ENCODE assay signal across 8 mouse cellular contexts in the genomic region with DNA sequence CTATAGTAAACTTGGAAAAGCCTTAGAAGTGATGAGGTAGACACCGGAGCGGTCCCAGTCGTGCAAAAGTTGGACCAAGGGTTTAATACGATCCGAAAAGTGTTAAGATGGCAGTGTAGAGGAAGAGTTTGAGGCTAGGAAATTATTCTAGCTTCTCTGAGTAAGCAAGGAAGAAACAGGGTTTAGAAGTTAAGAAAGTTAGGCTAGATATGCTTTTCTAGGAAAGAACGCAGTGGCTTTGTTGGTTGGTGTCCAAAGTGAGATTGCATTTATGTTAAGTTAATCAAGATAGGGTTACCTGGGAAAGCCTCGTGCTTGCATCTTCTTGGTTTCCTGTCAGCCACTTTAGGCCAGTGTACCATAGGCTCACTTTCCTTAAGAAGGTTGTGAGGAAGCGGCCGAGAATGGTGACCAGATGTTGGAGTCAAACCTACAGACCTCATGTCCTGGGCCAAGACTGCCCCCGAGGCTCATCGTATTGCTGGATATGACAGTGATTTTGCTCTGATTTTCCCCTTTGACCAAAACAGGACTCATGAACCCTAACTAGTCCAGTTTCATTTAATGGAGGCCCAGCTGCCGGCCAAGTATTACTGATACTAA. TPM values are rescaled to one million over a fixed set of nuclear protein-coding genes. Genes with fewer than 3 reads are reported as not detected.
A peak's percentile ranks its signal among the peaks of the same experiment; 100 is the strongest.
DNase-seq lines count a peak whose midpoint lies in the region; ATAC-seq and TF ChIP-seq lines count a peak whose summit lies in the region.

No protein-coding gene starts in this region.

- no peaks in the 10 kb centered on the region; the same call in 1 of the 2 replicates for H3K36me3 ChIP-seq in heart, adult 2 months (ENCODE audit: control insufficient read depth, insufficient read depth, low read length)
- peaks cover 36% of the 10 kb centered on the region for H3K36me3 ChIP-seq in forebrain, embryonic 13.5 days (ENCODE audit: poor library complexity, severe bottlenecking)
- peaks cover 30% of the 10 kb centered on the region for H3K36me3 ChIP-seq in liver, embryonic 14.5 days (replicated peaks; ENCODE audit: control insufficient read depth, insufficient read depth, low read depth)

- TF ChIP-seq CTCF in heart, adult 2 months (IDR thresholded peaks at IDR 0.05) = no peak
- TF ChIP-seq CTCF in liver, embryonic 14.5 days (IDR thresholded peaks at IDR 0.05; ENCODE audit: low read depth) = no peak

- DNase-seq in heart, adult 2 months = no peak
- no peak for DNase-seq in heart, postnatal 25 days (ENCODE audit: low spot score)
- DNase-seq in CD4-positive helper T cell, adult 2 months (ENCODE audit: low read depth, low spot score) = peak; percentile 39
- DNase-seq in liver, embryonic 14.5 days (ENCODE audit: low read depth in 3 of 3, low spot score in 3 of 3) = no peak
- no peak for DNase-seq in layer of hippocampus, postnatal 14 days (ENCODE audit: low spot score in 2 of 2)
- no peak for DNase-seq in right cerebral cortex, postnatal 4 days

- no peaks in the 10 kb centered on the region for H3K27me3 ChIP-seq in heart, adult 2 months (ENCODE audit: control insufficient read depth, insufficient read depth, low read length)
- no peaks in the 10 kb centered on the region for H3K27me3 ChIP-seq in forebrain, embryonic 13.5 days
- H3K27me3 ChIP-seq in liver, embryonic 14.5 days (ENCODE audit: control insufficient read depth, insufficient read depth, low read length) = no peaks in the 10 kb centered on the region

- intact Hi-C loops in heart, adult 2 months (cut with DNase I) = loop anchor here (2.0 to 10.0 kb wide), 2 partner anchors 49 to 221 kb away; a partner anchor contains a TSS
- intact Hi-C loops in heart, postnatal 25 days (cut with DNase I) = loop anchor here (5.0 kb wide), 1 partner anchor 73 kb away; a partner anchor contains a TSS

- H3K27ac ChIP-seq in heart, adult 2 months = peak overlapping the region; percentile 93
- H3K27ac ChIP-seq in forebrain, embryonic 13.5 days = peak overlapping the region; percentile 93
- peak overlapping the region; percentile 57 for H3K27ac ChIP-seq in liver, embryonic 14.5 days

- no peaks in the 10 kb centered on the region for H3K9me3 ChIP-seq in forebrain, embryonic 13.5 days (replicated peaks)
- H3K9me3 ChIP-seq in liver, embryonic 14.5 days (ENCODE audit: control insufficient read depth, low read length) = no peaks in the 10 kb centered on the region

- ATAC-seq in forebrain, embryonic 13.5 days = no peak
- ATAC-seq in liver, embryonic 14.5 days (ENCODE audit: insufficient read depth) = no peak
- no peak for ATAC-seq in erythroid progenitor cell, adult 5-6 weeks (replicated peaks; ENCODE audit: low FRiP score, poor library complexity, severe bottlenecking)

- 13% methylated on average over 12 of the region's 12 CpGs for WGBS in heart, adult 2 months
- 26% methylated on average over 12 of the region's 12 CpGs for WGBS in forebrain, embryonic 13.5 days
- 13% methylated on average over 12 of the region's 12 CpGs for WGBS in liver, embryonic 14.5 days (ENCODE audit: insufficient replicate concordance)

- H3K4me1 ChIP-seq in heart, adult 2 months (ENCODE audit: control insufficient read depth, insufficient read depth, low read length) = peaks cover 2% of the 10 kb centered on the region
- peaks cover 28% of the 10 kb centered on the region for H3K4me1 ChIP-seq in forebrain, embryonic 13.5 days
- peaks cover 14 to 22% of the 10 kb centered on the region in 2 experiments for H3K4me1 ChIP-seq in liver, embryonic 14.5 days (replicated peaks; ENCODE audit: control insufficient read depth in 2 of 2, insufficient read depth in 2 of 2, low read length in 1 of 2)

- peak overlapping the region; percentile 66 for H3K4me2 ChIP-seq in forebrain, embryonic 13.5 days
- H3K4me2 ChIP-seq in liver, embryonic 14.5 days (ENCODE audit: low read depth) = peak overlapping the region; percentile 93

- H3K9ac ChIP-seq in heart, adult 2 months (ENCODE audit: low read depth, low read length) = peak overlapping the region; percentile 90
- peak overlapping the region; percentile 88 for H3K9ac ChIP-seq in forebrain, embryonic 13.5 days
- H3K9ac ChIP-seq in liver, embryonic 14.5 days (replicated peaks) = peak overlapping the region; percentile 77

- H3K79me2 ChIP-seq in heart, adult 2 months (replicated peaks; ENCODE audit: control insufficient read depth, insufficient read depth, low read length) = no peaks in the 10 kb centered on the region; the same call in 1 of the 2 replicates

- no peak for TF ChIP-seq POLR2A in heart, adult 2 months (IDR thresholded peaks at IDR 0.05; ENCODE audit: insufficient read depth, low read depth, low read length)

- H3K4me3 ChIP-seq in heart, adult 2 months = peak overlapping the region; percentile 68
- H3K4me3 ChIP-seq in forebrain, embryonic 13.5 days = peak overlapping the region; percentile 88
- peak overlapping the region; percentile 80 to 97 for H3K4me3 ChIP-seq in liver, embryonic 14.5 days (ENCODE audit: insufficient read depth in 1 of 2, low read depth in 2 of 2, low read length in 2 of 2)

- no peak for TF ChIP-seq EP300 in heart, adult 2 months (IDR thresholded peaks at IDR 0.05; ENCODE audit: insufficient read depth, low read depth, low read length)
- TF ChIP-seq EP300 in liver, embryonic 14.5 days (IDR thresholded peaks at IDR 0.05; ENCODE audit: low read depth) = no peak

RNA-seq across cellular contexts. Expression of a gene that starts 0.8 kb away (rescaled TPM):
- 10 to 100 TPM; 15.4 to 18.9 TPM for total RNA-seq in heart, adult 2 months (2021)
- 26.5 and 40.4 TPM in 2 replicates for polyA plus RNA-seq in heart, adult 2 months (2012; rRNA removed)
- 10 to 100 TPM; 18.1 to 18.7 TPM for total RNA-seq in heart, postnatal 25 days (2021)
- 25.0 and 26.2 TPM in 2 replicates for polyA plus RNA-seq in forebrain, embryonic 13.5 days (2015; fragmentation: Nextera tagmentation; extraction: Ambion mirVana)
- polyA plus RNA-seq in liver, embryonic 14.5 days (2012; rRNA removed) = 26.1 and 28.8 TPM in 2 replicates
- 6.7 and 7.2 TPM in 2 replicates for polyA plus RNA-seq in liver, embryonic 14.5 days (2014; fragmentation: Nextera tagmentation; extraction: Ambion mirVana)
- 10 to 100 TPM; 46.2 to 47.0 TPM for total RNA-seq in layer of hippocampus, postnatal 14 days (2021)
- total RNA-seq in erythroid progenitor cell, adult 5-6 weeks (2015; ENCODE audit: low replicate concordance) = 42.5 and 52.8 TPM in 2 replicates
- 41.1 and 50.4 TPM in 2 replicates for total RNA-seq in erythroid progenitor cell, adult 5-6 weeks (2017; ENCODE audit: low replicate concordance)

RNA-seq across cellular contexts. Expression of a gene that starts 5.4 kb away (rescaled TPM):
- under 1 TPM in 1 of 2 experiments, not detected in 1; 0.25 TPM for total RNA-seq in heart, adult 2 months (2021)
- polyA plus RNA-seq in heart, adult 2 months (2012; rRNA removed) = 0.26 and 0.29 TPM in 2 replicates
- total RNA-seq in heart, postnatal 25 days (2021) = under 1 TPM; 0.16 to 0.61 TPM
- polyA plus RNA-seq in forebrain, embryonic 13.5 days (2015; fragmentation: Nextera tagmentation; extraction: Ambion mirVana) = 19.0 and 19.6 TPM in 2 replicates
- polyA plus RNA-seq in liver, embryonic 14.5 days (2012; rRNA removed) = 0.23 and 0.31 TPM in 2 replicates
- polyA plus RNA-seq in liver, embryonic 14.5 days (2014; fragmentation: Nextera tagmentation; extraction: Ambion mirVana) = 0.55 and 0.56 TPM in 2 replicates
- total RNA-seq in layer of hippocampus, postnatal 14 days (2021) = 10 to 100 TPM; 13.0 to 24.5 TPM
- total RNA-seq in erythroid progenitor cell, adult 5-6 weeks (2015; ENCODE audit: low replicate concordance) = not detected in 2 replicates
- 3.3 TPM in 1 of 2 replicates, not detected in the other for total RNA-seq in erythroid progenitor cell, adult 5-6 weeks (2017; ENCODE audit: low replicate concordance)

RNA-seq across cellular contexts. Expression of a gene that starts 11.9 kb away (rescaled TPM):
- 10 to 100 TPM; 44.5 to 54.7 TPM for total RNA-seq in heart, adult 2 months (2021)
- polyA plus RNA-seq in heart, adult 2 months (2012; rRNA removed) = 96.7 and 108 TPM in 2 replicates
- 10 to 100 TPM; 48.9 to 50.2 TPM for total RNA-seq in heart, postnatal 25 days (2021)
- 102 and 109 TPM in 2 replicates for polyA plus RNA-seq in forebrain, embryonic 13.5 days (2015; fragmentation: Nextera tagmentation; extraction: Ambion mirVana)
- polyA plus RNA-seq in liver, embryonic 14.5 days (2012; rRNA removed) = 35.3 and 46.3 TPM in 2 replicates
- polyA plus RNA-seq in liver, embryonic 14.5 days (2014; fragmentation: Nextera tagmentation; extraction: Ambion mirVana) = 41.0 and 44.2 TPM in 2 replicates
- 10 to 100 TPM; 74.5 to 75.6 TPM for total RNA-seq in layer of hippocampus, postnatal 14 days (2021)
- total RNA-seq in erythroid progenitor cell, adult 5-6 weeks (2015; ENCODE audit: low replicate concordance) = 19.3 and 33.9 TPM in 2 replicates
- 3.6 and 8.0 TPM in 2 replicates for total RNA-seq in erythroid progenitor cell, adult 5-6 weeks (2017; ENCODE audit: low replicate concordance)

RNA-seq across cellular contexts. Expression of a gene that starts 17.6 kb away (rescaled TPM):
- total RNA-seq in heart, adult 2 months (2021) = 1 to 10 TPM; 3.9 to 5.1 TPM
- 12.8 and 18.0 TPM in 2 replicates for polyA plus RNA-seq in heart, adult 2 months (2012; rRNA removed)
- 1 to 10 TPM; 5.2 to 5.7 TPM for total RNA-seq in heart, postnatal 25 days (2021)
- 15.1 and 23.0 TPM in 2 replicates for polyA plus RNA-seq in forebrain, embryonic 13.5 days (2015; fragmentation: Nextera tagmentation; extraction: Ambion mirVana)
- 3.6 and 3.9 TPM in 2 replicates for polyA plus RNA-seq in liver, embryonic 14.5 days (2012; rRNA removed)
- polyA plus RNA-seq in liver, embryonic 14.5 days (2014; fragmentation: Nextera tagmentation; extraction: Ambion mirVana) = 1.7 and 2.6 TPM in 2 replicates
- 10 to 100 TPM; 68.1 to 72.0 TPM for total RNA-seq in layer of hippocampus, postnatal 14 days (2021)
- total RNA-seq in erythroid progenitor cell, adult 5-6 weeks (2015; ENCODE audit: low replicate concordance) = 5.0 and 5.4 TPM in 2 replicates
- total RNA-seq in erythroid progenitor cell, adult 5-6 weeks (2017; ENCODE audit: low replicate concordance) = 2.6 TPM in 1 of 2 replicates, not detected in the other

RNA-seq across cellular contexts. Expression of a gene that starts 29.4 kb away (rescaled TPM):
- not detected for total RNA-seq in heart, adult 2 months (2021)
- 0.06 TPM in 1 of 2 replicates, not detected in the other for polyA plus RNA-seq in heart, adult 2 months (2012; rRNA removed)
- not detected for total RNA-seq in heart, postnatal 25 days (2021)
- 0.09 and 0.26 TPM in 2 replicates for polyA plus RNA-seq in forebrain, embryonic 13.5 days (2015; fragmentation: Nextera tagmentation; extraction: Ambion mirVana)
- polyA plus RNA-seq in liver, embryonic 14.5 days (2012; rRNA removed) = 132 and 143 TPM in 2 replicates
- polyA plus RNA-seq in liver, embryonic 14.5 days (2014; fragmentation: Nextera tagmentation; extraction: Ambion mirVana) = 79.8 and 97.5 TPM in 2 replicates
- total RNA-seq in layer of hippocampus, postnatal 14 days (2021) = not detected
- total RNA-seq in erythroid progenitor cell, adult 5-6 weeks (2015; ENCODE audit: low replicate concordance) = 13.8 and 16.6 TPM in 2 replicates
- total RNA-seq in erythroid progenitor cell, adult 5-6 weeks (2017; ENCODE audit: low replicate concordance) = 5.5 TPM in 2 replicates
